Mouse (Mus musculus) megakaryocyte-erythroid progenitor cell, adult 5 weeks (primary cell): ENCODE results near the gene Bpifb2. TPM values are rescaled to one million over a fixed set of nuclear protein-coding genes. Genes with fewer than 3 reads are reported as not detected.

Experiments
- polyA plus RNA-seq: library from polyadenylated mRNA; stranded (reverse); fragments of >175 nt; gene quantifications from 2 replicates; pipeline ENCODE4 v1.2.3, GENCODE M21; 2012

Bpifb2 gene
- 0.18 TPM in 1 of 2 replicates, not detected in the other for polyA plus RNA-seq

GRCm38 (mm10) chr2:153874745-153875144 is at the start of gene Bpifb2:
Gene Bpifb2, plus strand, starts transcription at chr2:153875045.

DNA sequence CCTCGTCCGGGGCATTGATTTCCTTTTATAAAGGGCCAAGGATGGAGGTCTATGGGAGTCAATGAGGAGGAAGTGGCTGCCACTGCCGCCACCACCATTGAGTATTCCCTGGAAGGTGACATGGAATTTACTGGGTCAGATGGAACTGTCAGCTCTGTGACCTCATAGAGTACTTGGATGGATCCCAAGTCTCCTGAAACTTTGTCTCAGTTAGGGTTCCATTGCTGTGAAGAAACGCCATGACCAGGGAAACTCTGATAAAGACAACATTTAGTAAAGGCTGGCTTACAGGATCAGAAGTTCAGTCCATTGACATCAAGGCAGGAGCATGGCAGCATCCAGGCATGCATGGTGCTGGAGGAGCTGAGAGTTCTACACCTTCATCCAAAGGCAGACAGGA is 3.9 kb upstream of the Bpifb2 start, which contains the start of gene Sun5:
Gene Sun5, minus strand, starts transcription at position 101 of the 400 bp plus-strand sequence.

GRCm38 (mm10) chr2:153900088-153900487 is 25.2 kb downstream of the Bpifb2 start, which contains the start of gene Bpifb6:
Gene Bpifb6, plus strand, starts transcription at chr2:153900388.

GRCm38 (mm10) chr2:153917930-153918329 is 43.1 kb downstream of the Bpifb2 start, which contains the start of gene Bpifb3:
Gene Bpifb3, plus strand, starts transcription at chr2:153918230.

GRCm38 (mm10) chr2:153937843-153938242 is 63.0 kb downstream of the Bpifb2 start, which contains the start of gene Bpifb4:
Gene Bpifb4, plus strand, starts transcription at chr2:153938212.

Other genes with a start within 250 kb of the Bpifb2 start
- 31.7 and 34.1 TPM in 2 replicates for gene Commd7, start 242.3 kb upstream of the Bpifb2 start, polyA plus RNA-seq
- gene Dnmt3b, start 225.6 kb upstream of the Bpifb2 start, polyA plus RNA-seq: 20.3 and 30.6 TPM in 2 replicates
- gene Dnmt3c, start 178.4 kb upstream of the Bpifb2 start, polyA plus RNA-seq: 0.19 and 0.23 TPM in 2 replicates
- gene Mapre1, start 133.8 kb upstream of the Bpifb2 start, polyA plus RNA-seq: 4.9 and 6.3 TPM in 2 replicates
- 0.21 TPM in 1 of 2 replicates, not detected in the other for gene Efcab8, start 95.1 kb upstream of the Bpifb2 start, polyA plus RNA-seq
- gene Sun5, start 4.0 kb upstream of the Bpifb2 start, polyA plus RNA-seq: not detected in 2 replicates
- gene Bpifb6, start 25.3 kb downstream of the Bpifb2 start, polyA plus RNA-seq: not detected in 2 replicates
- gene Bpifb3, start 43.2 kb downstream of the Bpifb2 start, polyA plus RNA-seq: not detected in 2 replicates
- gene Bpifb4, start 63.2 kb downstream of the Bpifb2 start, polyA plus RNA-seq: not detected in 2 replicates
- gene Bpifa6, start 99.9 kb downstream of the Bpifb2 start, polyA plus RNA-seq: not detected in 2 replicates
- not detected in 2 replicates for gene Bpifa2, start 133.2 kb downstream of the Bpifb2 start, polyA plus RNA-seq